Mouse (Mus musculus) CH12F3 (cell line): Measurements from ENCODE around the gene Kcnip3.

Source experiments
- in situ Hi-C: fragments of 300-500 bp; cut with MboI; formaldehyde crosslinking; loops from 2 replicates; pipeline ENCODE4 v1.14.3; 2020; ENCODE audit warnings: low sequenced_read_pairs

The Kcnip3 gene

GRCm38 (mm10) chr2:127416706-127417105 is 105.2 kb downstream of the Kcnip3 start:
- in situ Hi-C loops, result no loop called here

GRCm38 (mm10) chr2:127415806-127416205 is 106.1 kb downstream of the Kcnip3 start:
- in situ Hi-C loops, result no loop called here

- in situ Hi-C loops, result no loop called here
Measured at GRCm38 (mm10) chr2:127411126-127411525, 110.8 kb downstream of the Kcnip3 start.
